Mouse (Mus musculus) hindbrain, embryonic 10.5 days (tissue): ENCODE measurements around the gene Hic1. TPM values are rescaled to one million over a fixed set of nuclear protein-coding genes. Genes with fewer than 3 reads are reported as not detected.
"Not testable (repeated sequence)": the region's sequence is repeated elsewhere in the genome, so short reads cannot be mapped to it uniquely, and the experiment has no call there.

Experiments
- DNase-seq: peaks from one replicate; pipeline ENCODE4 v3.0.0-alpha.2; 2017; ENCODE audit warnings: low spot score
- H3K27ac ChIP-seq: fragments of 300-500 bp; sonication (generic); 2 replicates; pipeline ENCODE4 v1.5.1; 2016; ENCODE audit warnings: mild to moderate bottlenecking, moderate library complexity
- H3K27me3 ChIP-seq: fragments of 300-500 bp; sonication (generic); 2 replicates; pipeline ENCODE4 v1.6.1; 2016; ENCODE audit warnings: mild to moderate bottlenecking; ENCODE audit not compliant: poor library complexity, insufficient read depth, severe bottlenecking
- H3K36me3 ChIP-seq: fragments of 300-500 bp; sonication (generic); 2 replicates; pipeline ENCODE4 v1.6.1; 2016; ENCODE audit warnings: mild to moderate bottlenecking, moderate library complexity
- H3K4me1 ChIP-seq: fragments of 300-500 bp; sonication (generic); replicated peaks from 2 replicates; pipeline ENCODE4 v1.6.1; 2016; ENCODE audit warnings: mild to moderate bottlenecking
- H3K4me3 ChIP-seq: fragments of 300-500 bp; sonication (generic); 2 replicates; pipeline ENCODE4 v1.5.1; 2016; ENCODE audit warnings: mild to moderate bottlenecking, moderate library complexity
- H3K9me3 ChIP-seq: fragments of 300-500 bp; sonication (generic); 2 replicates; pipeline ENCODE4 v1.6.1; 2016; ENCODE audit warnings: mild to moderate bottlenecking, moderate library complexity
- WGBS: fragments of 180-500 bp; shearing (Covaris S2); methylation state at CpG from one replicate; pipeline ENCODE4 v1.1.7; 2016; 5-methylcytosine and 5-hydroxymethylcytosine counted together
- polyA plus RNA-seq: library from polyadenylated mRNA; unstranded; fragments of >200 nt; fragmentation: Nextera tagmentation; extraction: Ambion mirVana; gene quantifications from 2 replicates; pipeline ENCODE4 v1.2.1, GENCODE M21; 2016

The Hic1 gene
- polyA plus RNA-seq, 1 experiment from 2014 or later, result 0.52 TPM

- no peak for DNase-seq
- Histone ChIP-seq H3K4me1 (peaks cover 58% of the 10 kb centered on the region), H3K4me3 (peak overlapping the region; percentile 93), H3K36me3 (peaks cover 9% of the 10 kb centered on the region), H3K9me3 (no peaks in the 10 kb centered on the region), H3K27me3 (peaks cover 41% of the 10 kb centered on the region), H3K27ac (peak overlapping the region; percentile 80)
- under 1% methylated on average over 22 of the region's 22 CpGs for WGBS
Measured at GRCm38 (mm10) chr11:75189713-75190370, 20.5 kb upstream of the Hic1 start.

- WGBS, result 62% methylated on average over 2 of the region's 2 CpGs
- DNase-seq, result no peak
- H3K27me3 ChIP-seq, result no peaks in the 10 kb centered on the region
- H3K4me3 ChIP-seq, result no peak overlapping the region
- peaks cover 30% of the 10 kb centered on the region for H3K4me1 ChIP-seq
- peaks cover 56% of the 10 kb centered on the region for H3K36me3 ChIP-seq
- 0 out of 2 replicates have a peak overlapping the region, but pooled peaks have one; percentile 29 for H3K27ac ChIP-seq
- no peaks in the 10 kb centered on the region for H3K9me3 ChIP-seq
Measured at GRCm38 (mm10) chr11:75184986-75185385, 15.7 kb upstream of the Hic1 start.

GRCm38 (mm10) chr11:75184573-75184972 lies 15.3 kb upstream of the Hic1 start:
- H3K4me1 ChIP-seq, result peaks cover 29% of the 10 kb centered on the region
- H3K27ac ChIP-seq, result 0 out of 2 replicates have a peak overlapping the region, but pooled peaks have one; percentile 29
- no peaks in the 10 kb centered on the region for H3K27me3 ChIP-seq
- 85% methylated on average over 5 of the region's 5 CpGs for WGBS
- no peak for DNase-seq
- peaks cover 56% of the 10 kb centered on the region for H3K36me3 ChIP-seq
- H3K4me3 ChIP-seq, result no peak overlapping the region
- H3K9me3 ChIP-seq, result no peaks in the 10 kb centered on the region

GRCm38 (mm10) chr11:75183917-75184570 lies 14.7 kb upstream of the Hic1 start:
- no peaks in the 10 kb centered on the region for H3K27me3 ChIP-seq
- DNase-seq, result no peak
- H3K27ac ChIP-seq, result no peak overlapping the region
- no peaks in the 10 kb centered on the region for H3K9me3 ChIP-seq
- H3K36me3 ChIP-seq, result peaks cover 56% of the 10 kb centered on the region
- 77% methylated on average over 2 of the region's 2 CpGs for WGBS
- peaks cover 29% of the 10 kb centered on the region for H3K4me1 ChIP-seq
- no peak overlapping the region for H3K4me3 ChIP-seq

GRCm38 (mm10) chr11:75178672-75179208 lies 9.4 kb upstream of the Hic1 start, which contains the start of gene Ovca2:
TSS of gene Ovca2 (minus strand) at chr11:75178835.
- Histone ChIP-seq H3K4me3 (peak within 1 kb of the TSS; percentile 86), H3K27me3 (peaks cover 16% of the 10 kb centered on the region; the same call in 1 of the 2 replicates), H3K9me3 (no peaks in the 10 kb centered on the region), H3K36me3 (peaks cover 56% of the 10 kb centered on the region), H3K27ac (peak within 1 kb of the TSS; percentile 92), H3K4me1 (peaks cover 33% of the 10 kb centered on the region)
- DNase-seq, result peak; percentile 95
- under 1% methylated on average over 33 of the region's 33 CpGs for WGBS

- Histone ChIP-seq H3K36me3 (peaks cover 49% of the 10 kb centered on the region), H3K27me3 (peaks cover 19% of the 10 kb centered on the region), H3K4me3 (peak overlapping the region; percentile 86), H3K9me3 (no peaks in the 10 kb centered on the region), H3K27ac (peak overlapping the region; percentile 92), H3K4me1 (peaks cover 40% of the 10 kb centered on the region)
- 60% methylated on average over 12 of the region's 12 CpGs for WGBS
- no peak for DNase-seq
Measured at GRCm38 (mm10) chr11:75178011-75178410, 8.7 kb upstream of the Hic1 start.

DNA sequence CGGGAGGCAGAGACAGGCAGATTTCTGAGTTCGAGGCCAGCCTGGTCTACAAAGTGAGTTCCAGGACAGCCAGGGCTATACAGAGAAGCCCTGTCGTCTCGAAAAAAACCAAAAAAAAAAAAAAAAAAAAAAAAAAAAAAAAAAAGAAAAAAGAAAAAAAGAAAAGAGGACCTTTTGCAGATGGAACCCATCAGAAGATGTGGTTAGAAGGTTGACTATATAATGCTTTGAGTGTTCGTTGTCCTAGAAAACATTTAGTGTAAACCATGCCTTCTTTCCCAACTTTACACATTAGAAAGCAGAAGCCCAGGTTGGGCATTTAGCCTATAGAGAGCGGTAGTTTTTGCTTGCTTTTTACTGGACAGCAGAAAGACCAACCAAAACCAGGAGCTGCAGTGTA lies 5.3 kb upstream of the Hic1 start:
- Histone ChIP-seq H3K27me3 (peaks cover 54% of the 10 kb centered on the region), H3K4me1 (peaks cover 65% of the 10 kb centered on the region), H3K36me3 (peaks cover 20% of the 10 kb centered on the region)
- H3K4me3 ChIP-seq, H3K9me3 ChIP-seq, H3K27ac ChIP-seq, DNase-seq: not testable (repeated sequence)
- WGBS, result 76% methylated on average over 6 of the region's 6 CpGs

- no peaks in the 10 kb centered on the region for H3K9me3 ChIP-seq
- H3K4me1 ChIP-seq, result peaks cover 64% of the 10 kb centered on the region
- H3K4me3 ChIP-seq, result peak overlapping the region; percentile 58
- DNase-seq, result no peak
- peaks cover 62% of the 10 kb centered on the region for H3K27me3 ChIP-seq
- no peak overlapping the region for H3K27ac ChIP-seq
- WGBS, result 3% methylated on average over 15 of the region's 15 CpGs
- H3K36me3 ChIP-seq, result peaks cover 20% of the 10 kb centered on the region
Measured at GRCm38 (mm10) chr11:75173799-75174165, 4.5 kb upstream of the Hic1 start.

- H3K9me3 ChIP-seq, result no peaks in the 10 kb centered on the region
- H3K27me3 ChIP-seq, result peaks cover 67% of the 10 kb centered on the region
- H3K27ac ChIP-seq, result peak overlapping the region; percentile 60
- under 1% methylated on average over 71 of the region's 71 CpGs for WGBS
- H3K4me1 ChIP-seq, result peaks cover 65% of the 10 kb centered on the region
- DNase-seq, result peak; percentile 88
- H3K36me3 ChIP-seq, result peaks cover 20% of the 10 kb centered on the region
- peak overlapping the region; percentile 58 for H3K4me3 ChIP-seq
Measured at GRCm38 (mm10) chr11:75173095-75173798, 3.9 kb upstream of the Hic1 start.

DNA sequence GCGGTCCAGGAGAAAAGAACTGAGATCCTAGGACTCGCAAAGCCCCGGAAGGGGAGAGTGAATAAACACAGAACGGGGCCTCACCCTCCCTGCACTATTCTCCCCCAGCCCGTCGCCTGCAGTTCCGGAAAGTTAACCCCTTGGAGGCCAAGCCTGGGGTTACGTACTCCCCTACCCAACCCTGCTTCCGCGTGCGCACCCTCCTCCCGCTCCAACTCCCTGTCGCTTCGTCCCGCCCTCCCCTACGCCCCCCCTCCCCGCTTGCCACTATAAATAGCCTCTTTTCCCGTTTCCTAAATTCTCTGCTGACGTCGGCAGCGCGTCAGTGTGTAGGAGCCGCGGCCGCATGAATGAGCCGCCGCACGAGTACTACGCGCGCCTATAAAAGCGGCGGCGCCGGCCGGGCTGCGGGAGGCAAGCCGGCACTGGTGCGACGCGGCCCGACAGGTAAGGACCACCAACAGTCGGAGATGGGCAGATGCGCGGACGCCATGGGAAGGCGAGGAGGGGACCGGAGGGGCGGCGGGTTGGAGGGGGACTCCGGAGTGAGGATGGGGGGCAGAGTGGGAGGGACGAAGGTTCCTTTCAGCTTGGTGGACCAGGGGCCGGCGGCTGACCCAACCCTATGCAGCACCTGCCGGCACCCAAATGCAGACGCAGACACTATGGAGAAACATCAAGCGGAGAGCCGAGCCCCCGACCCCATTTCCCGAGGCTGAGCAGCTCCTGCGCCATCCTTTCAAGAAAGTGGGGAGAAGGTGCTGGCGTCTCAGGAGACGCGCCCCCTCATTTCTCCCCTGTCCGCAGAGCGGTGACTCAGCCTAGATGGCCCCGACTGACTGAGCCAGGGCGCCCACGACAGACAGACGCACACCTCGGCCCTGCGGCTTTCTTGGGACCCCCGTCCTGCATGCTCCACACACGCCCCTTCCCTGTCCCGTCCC lies 3.1 kb upstream of the Hic1 start:
- no peaks in the 10 kb centered on the region for H3K9me3 ChIP-seq
- H3K36me3 ChIP-seq, result peaks cover 13% of the 10 kb centered on the region
- H3K4me1 ChIP-seq, result peaks cover 65% of the 10 kb centered on the region
- H3K27ac ChIP-seq, result peak overlapping the region; percentile 60; the same call in 1 of the 2 replicates
- peak overlapping the region; percentile 58 for H3K4me3 ChIP-seq
- WGBS, result under 1% methylated on average over 75 of the region's 75 CpGs
- H3K27me3 ChIP-seq, result peaks cover 75% of the 10 kb centered on the region
- DNase-seq, result peak; percentile 38

- Histone ChIP-seq H3K36me3 (peaks cover 2% of the 10 kb centered on the region), H3K27me3 (peaks cover 86% of the 10 kb centered on the region), H3K27ac (no peak overlapping the region), H3K4me3 (peak overlapping the region; percentile 58), H3K9me3 (no peaks in the 10 kb centered on the region), H3K4me1 (peaks cover 75% of the 10 kb centered on the region)
- 4% methylated on average over 17 of the region's 17 CpGs for WGBS
- no peak for DNase-seq
Measured at GRCm38 (mm10) chr11:75171186-75171865, 2.0 kb upstream of the Hic1 start.
